Mouse (Mus musculus): Measurements from ENCODE around the gene Ceacam10. TPM values are rescaled to one million over a fixed set of nuclear protein-coding genes. Genes with fewer than 3 reads are reported as not detected.
"Not testable (repeated sequence)": the region's sequence is repeated elsewhere in the genome, so short reads cannot be mapped to it uniquely, and the experiment has no call there.

Ceacam10 gene
- not detected in 2 replicates for total RNA-seq (2012; rRNA removed)
- polyA plus RNA-seq (2012; ENCODE audit: insufficient read depth in 1 of 2, insufficient read length in 2 of 2, low read depth in 1 of 2, low replicate concordance in 2 of 2, missing spikeins in 1 of 2): under 1 TPM in 1 of 2 experiments, not detected in 1; 0.19 TPM

- not testable (repeated sequence) for H3K79me2 ChIP-seq (ENCODE audit: control insufficient read depth, insufficient read depth, low read length, poor library complexity); H3K9ac ChIP-seq (ENCODE audit: control insufficient read depth, low read depth, low read length, poor library complexity, severe bottlenecking); H3K27ac ChIP-seq (ENCODE audit: control insufficient read depth, low read depth, low read length); H3K9me3 ChIP-seq (replicated peaks; ENCODE audit: insufficient read depth, low read length); H3K27me3 ChIP-seq (ENCODE audit: control insufficient read depth in 1 of 2, insufficient read depth in 2 of 2, low read length in 2 of 2); H3K36me3 ChIP-seq (ENCODE audit: control insufficient read depth in 1 of 2, insufficient read depth in 2 of 2, low read length in 2 of 2); H3K4me1 ChIP-seq (ENCODE audit: control insufficient read depth in 1 of 2, insufficient read depth in 2 of 2, low read length in 2 of 2); H3K4me3 ChIP-seq (ENCODE audit: control insufficient read depth in 1 of 2, insufficient read depth in 1 of 2, low read depth in 2 of 2, low read length in 2 of 2)
- peak; percentile 36 for DNase-seq (ENCODE audit: low read depth, low spot score)
Measured at GRCm38 (mm10) chr7:24776918-24777317, at the start of gene Ceacam10. Ceacam10 (plus strand) TSS chr7:24777206.

DNA sequence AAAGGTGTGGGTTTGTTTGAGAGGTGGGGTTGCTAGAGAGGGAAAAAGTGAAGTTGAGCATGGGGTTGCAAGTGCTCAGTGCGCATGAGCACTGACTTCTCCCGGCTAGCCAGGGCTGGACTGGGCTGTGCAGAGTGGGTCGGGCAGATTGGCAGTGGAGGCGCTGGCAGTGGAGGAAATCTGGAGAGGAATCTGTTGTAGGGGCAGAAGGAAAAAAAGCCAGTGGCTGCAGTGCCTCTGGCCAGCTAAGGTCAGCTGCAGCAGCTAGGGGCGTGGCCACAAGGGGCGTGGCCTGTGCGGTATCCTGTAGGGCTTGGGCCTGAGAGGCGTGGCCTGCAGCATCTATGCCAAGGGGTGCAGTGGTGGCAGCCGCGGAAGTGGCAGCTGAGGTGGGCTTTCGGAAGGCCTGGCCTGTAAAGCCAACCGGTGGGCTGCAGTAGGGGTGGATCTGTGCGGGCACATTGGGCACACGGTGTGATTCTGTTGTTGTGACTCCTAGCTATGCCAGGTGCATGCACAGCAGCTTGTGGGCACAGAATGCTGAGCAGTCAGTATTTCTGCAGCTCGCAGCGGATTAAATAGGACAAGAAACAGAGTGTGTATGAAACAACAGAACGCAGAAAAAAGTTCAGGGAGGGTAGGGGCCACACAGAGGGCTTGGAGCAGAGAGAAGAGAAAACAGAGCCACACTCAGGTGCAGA lies 40.9 kb upstream of the Ceacam10 start:
- H3K9ac ChIP-seq (ENCODE audit: control insufficient read depth, low read depth, low read length, poor library complexity, severe bottlenecking): no peak overlapping the region
- H3K4me3 ChIP-seq (ENCODE audit: control insufficient read depth in 1 of 2, insufficient read depth in 1 of 2, low read depth in 2 of 2, low read length in 2 of 2): no peak overlapping the region
- H3K9me3 ChIP-seq (replicated peaks; ENCODE audit: insufficient read depth, low read length): no peaks in the 10 kb centered on the region
- H3K27me3 ChIP-seq (ENCODE audit: control insufficient read depth in 1 of 2, insufficient read depth in 2 of 2, low read length in 2 of 2): no peaks in the 10 kb centered on the region; a peak in 3 of 4 replicates
- DNase-seq (ENCODE audit: low read depth, low spot score): no peak
- TF ChIP-seq NRF1 (IDR thresholded peaks at IDR 0.05; ENCODE audit: insufficient read depth, low read depth, low read length, poor library complexity, severe bottlenecking) (no peak), ZC3H11A (IDR thresholded peaks at IDR 0.05; ENCODE audit: low read depth, low read length) (no peak), ZNF384 (IDR thresholded peaks at IDR 0.05; ENCODE audit: low read depth, low read length) (no peak), MEF2A (IDR thresholded peaks at IDR 0.05; ENCODE audit: extremely low read depth, insufficient replicate concordance, low read depth, low read length, poor library complexity, severe bottlenecking) (no peak)
- no peaks in the 10 kb centered on the region for H3K79me2 ChIP-seq (ENCODE audit: control insufficient read depth, insufficient read depth, low read length, poor library complexity)
- no peak overlapping the region for H3K27ac ChIP-seq (ENCODE audit: control insufficient read depth, low read depth, low read length)
- H3K36me3 ChIP-seq (ENCODE audit: control insufficient read depth in 1 of 2, insufficient read depth in 2 of 2, low read length in 2 of 2): no peaks in the 10 kb centered on the region
- no peaks in the 10 kb centered on the region for H3K4me1 ChIP-seq (ENCODE audit: control insufficient read depth in 1 of 2, insufficient read depth in 2 of 2, low read length in 2 of 2)

GRCm38 (mm10) chr7:24750695-24751094 lies 26.3 kb upstream of the Ceacam10 start:
- Histone ChIP-seq H3K36me3 (ENCODE audit: control insufficient read depth in 1 of 2, insufficient read depth in 2 of 2, low read length in 2 of 2) (no peaks in the 10 kb centered on the region), H3K27ac (ENCODE audit: control insufficient read depth, low read depth, low read length) (no peak overlapping the region), H3K9me3 (replicated peaks; ENCODE audit: insufficient read depth, low read length) (no peaks in the 10 kb centered on the region), H3K4me1 (ENCODE audit: control insufficient read depth in 1 of 2, insufficient read depth in 2 of 2, low read length in 2 of 2) (no peaks in the 10 kb centered on the region), H3K79me2 (ENCODE audit: control insufficient read depth, insufficient read depth, low read length, poor library complexity) (no peaks in the 10 kb centered on the region), H3K9ac (ENCODE audit: control insufficient read depth, low read depth, low read length, poor library complexity, severe bottlenecking) (no peak overlapping the region), H3K27me3 (ENCODE audit: control insufficient read depth in 1 of 2, insufficient read depth in 2 of 2, low read length in 2 of 2) (no peaks in the 10 kb centered on the region; a peak in 1 of 4 replicates), H3K4me3 (ENCODE audit: control insufficient read depth in 1 of 2, insufficient read depth in 1 of 2, low read depth in 2 of 2, low read length in 2 of 2) (no peak overlapping the region)
- TF ChIP-seq KAT2A (conservative IDR thresholded peaks at IDR 0.05; ENCODE audit: low read depth, low read length) (no peak), MAFK (IDR thresholded peaks at IDR 0.05; ENCODE audit: borderline replicate concordance, low read depth, low read length) (no peak), E2F4 (IDR thresholded peaks at IDR 0.05; ENCODE audit: borderline replicate concordance, low read depth, low read length) (no peak), MAZ (IDR thresholded peaks at IDR 0.05; ENCODE audit: low read depth, low read length) (no peak), RAD21 (IDR thresholded peaks at IDR 0.05; ENCODE audit: low read depth, low read length) (no peak), SMC3 (IDR thresholded peaks at IDR 0.05; ENCODE audit: low read depth, low read length) (no peak), TCF12 (IDR thresholded peaks at IDR 0.05; ENCODE audit: low read depth, low read length) (no peak), USF2 (IDR thresholded peaks at IDR 0.05; ENCODE audit: borderline replicate concordance in 1 of 2, insufficient read depth in 1 of 2, low read depth in 1 of 2, low read length in 2 of 2) (no peak), MYC (IDR thresholded peaks at IDR 0.05; ENCODE audit: low read depth, low read length) (no peak), ETS1 (IDR thresholded peaks at IDR 0.05; ENCODE audit: low read depth, low read length) (no peak)
- DNase-seq (ENCODE audit: low read depth, low spot score): no peak
